Mouse (Mus musculus) MEL-GATA-1-ER (cell line): ENCODE data around the gene Tubgcp2.
A peak's percentile ranks its signal among the peaks of the same experiment; 100 is the strongest.

Experiments
- DNase-seq: peaks from one replicate; pipeline ENCODE4 v3.0.0-alpha.2; 2012; ENCODE audit warnings: low read depth; ENCODE audit errors: extremely low read depth

Gene Tubgcp2

DNA sequence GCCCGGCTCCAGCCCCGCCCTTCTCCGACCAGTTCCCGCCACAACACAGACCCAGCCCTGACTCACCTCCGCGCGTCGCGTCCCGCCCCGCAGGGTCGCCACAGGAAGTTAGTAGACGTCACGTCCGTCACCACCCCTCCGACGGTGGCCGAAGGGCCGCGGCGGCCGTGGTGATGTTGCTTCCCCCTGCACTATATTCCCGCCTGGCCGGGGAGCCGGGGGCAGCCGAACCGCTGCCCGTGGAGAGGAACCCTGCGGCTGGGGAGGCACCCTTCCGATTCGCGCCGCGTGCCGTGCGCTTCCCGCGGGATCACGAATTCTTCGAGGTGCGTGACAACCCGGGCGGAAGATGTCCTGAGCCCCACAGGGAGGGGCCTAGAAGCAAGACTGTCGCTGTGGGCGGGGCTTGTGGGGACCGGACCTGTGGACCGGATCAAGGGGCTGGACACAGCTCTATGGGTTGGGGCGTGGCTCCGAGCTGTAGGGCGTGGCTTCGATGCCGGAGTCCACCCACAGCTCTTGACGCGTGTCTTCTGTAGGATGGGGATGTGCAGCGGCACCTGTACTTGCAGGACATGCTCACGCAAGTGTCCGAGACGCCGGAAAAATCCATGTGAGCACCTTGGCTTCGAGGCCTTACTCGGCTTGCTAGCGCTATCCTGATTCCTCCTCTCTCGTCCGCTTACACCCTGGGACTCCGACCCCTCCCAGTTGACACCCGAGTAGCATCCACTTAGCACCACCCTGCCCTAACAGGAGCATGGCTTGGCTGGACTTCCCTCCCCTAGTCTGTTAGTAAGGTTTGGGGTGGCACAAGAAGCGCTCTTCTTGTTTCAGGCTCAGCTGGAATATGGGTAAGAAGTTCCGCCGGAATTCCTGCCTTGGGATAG is at the start of gene Tubgcp2, which contains the start of gene Zfp511:
Gene Tubgcp2, minus strand, starts transcription at position 389 of the 890 bp plus-strand sequence.
Gene Zfp511, plus strand, starts transcription at position 111 of the 890 bp plus-strand sequence.
- peak; percentile 83 for DNase-seq

DNA sequence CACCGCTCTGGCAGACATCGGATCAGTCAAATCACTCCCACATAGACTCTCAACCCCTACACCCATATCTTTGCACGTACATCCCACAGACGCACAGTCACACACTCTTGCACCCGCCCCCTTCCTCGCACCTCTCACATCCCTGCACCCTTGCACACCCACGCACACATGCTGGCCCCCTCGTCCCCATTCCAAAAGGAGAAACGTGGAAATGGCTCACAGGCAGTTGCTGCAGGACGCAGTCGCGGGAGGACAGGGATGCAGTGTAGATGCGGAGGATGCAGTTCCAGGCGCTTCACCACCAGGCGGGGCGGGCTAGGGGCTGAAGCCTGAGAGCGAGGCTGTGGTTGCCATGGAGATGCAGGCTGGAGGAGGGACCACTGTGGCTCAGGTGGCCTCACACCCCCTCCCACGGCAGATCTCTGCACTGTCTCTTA is 45.8 kb upstream of the Tubgcp2 start, which contains the start of gene Caly:
Gene Caly, minus strand, starts transcription at position 307 of the 437 bp plus-strand sequence.
- no peak for DNase-seq

DNA sequence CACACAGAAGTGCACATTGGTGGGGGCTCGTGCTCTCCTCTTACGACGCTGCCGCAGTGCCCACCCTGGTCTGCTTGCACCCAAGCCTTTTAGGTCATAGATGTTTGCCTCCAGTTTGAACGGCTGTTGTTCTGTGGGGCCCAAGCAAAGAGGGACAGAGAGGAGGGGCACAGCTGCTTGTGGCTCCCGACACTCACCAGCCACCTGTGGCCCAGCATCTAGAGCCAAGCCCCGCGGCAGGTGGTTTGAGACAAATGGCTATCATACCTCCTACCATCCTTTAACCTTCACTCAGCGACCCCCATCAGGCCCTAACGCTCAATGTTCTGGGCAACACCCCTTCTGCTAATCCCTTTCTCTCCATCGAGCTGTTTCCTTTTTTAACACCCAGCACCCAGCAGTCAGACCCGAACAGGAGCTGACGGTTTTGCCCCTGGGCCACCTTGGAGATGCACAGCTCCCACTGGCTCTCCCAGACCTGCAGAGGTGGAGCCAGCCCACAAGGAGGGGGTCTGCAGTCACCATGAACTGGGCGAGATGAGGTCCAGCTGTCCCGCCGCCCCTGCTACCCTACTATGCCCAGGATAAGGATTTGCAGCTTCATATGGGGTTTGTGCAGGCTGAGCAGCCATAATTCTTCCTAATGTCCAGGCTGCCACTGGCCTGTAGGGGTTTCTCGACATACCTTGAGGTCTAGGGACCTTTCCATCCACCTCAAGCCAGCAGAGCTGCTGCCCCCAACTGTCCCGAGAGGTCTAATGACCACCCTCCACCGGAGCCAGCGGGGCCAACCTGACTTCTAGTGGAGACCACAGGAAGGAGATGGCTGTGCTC is 45.2 kb upstream of the Tubgcp2 start:
- no peak for DNase-seq

DNA sequence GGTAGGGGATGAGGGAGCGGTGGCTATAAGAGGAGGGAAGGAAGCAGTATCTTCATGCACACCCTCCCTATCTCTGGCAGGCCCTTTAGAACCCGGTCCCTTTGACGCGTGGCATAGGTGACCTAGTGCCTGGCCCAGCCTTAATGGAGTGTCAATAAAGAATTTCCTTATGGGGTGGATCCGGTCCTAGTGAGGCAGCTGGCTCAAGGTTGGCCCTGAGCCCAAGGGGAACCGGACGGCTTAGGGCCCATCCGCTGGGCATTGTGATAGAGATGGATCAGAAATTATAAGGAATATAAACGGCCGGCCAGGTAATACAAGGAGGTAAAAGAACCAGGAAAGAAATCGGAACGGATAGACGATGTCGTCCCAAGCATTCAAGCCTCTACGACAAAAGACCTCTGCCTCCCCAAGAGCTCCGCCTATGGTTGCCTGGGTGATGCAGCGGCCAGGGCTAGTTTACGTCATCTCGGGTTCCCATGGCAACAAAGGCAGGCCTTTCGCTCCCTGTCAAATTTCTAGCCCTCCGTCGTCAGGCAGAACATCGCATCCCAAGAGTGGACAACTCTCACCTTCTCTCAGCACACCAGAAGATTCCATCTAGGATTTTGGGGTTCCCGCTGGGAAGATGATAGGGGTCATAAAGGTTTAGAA is 44.2 kb upstream of the Tubgcp2 start:
- DNase-seq, result no peak

DNA sequence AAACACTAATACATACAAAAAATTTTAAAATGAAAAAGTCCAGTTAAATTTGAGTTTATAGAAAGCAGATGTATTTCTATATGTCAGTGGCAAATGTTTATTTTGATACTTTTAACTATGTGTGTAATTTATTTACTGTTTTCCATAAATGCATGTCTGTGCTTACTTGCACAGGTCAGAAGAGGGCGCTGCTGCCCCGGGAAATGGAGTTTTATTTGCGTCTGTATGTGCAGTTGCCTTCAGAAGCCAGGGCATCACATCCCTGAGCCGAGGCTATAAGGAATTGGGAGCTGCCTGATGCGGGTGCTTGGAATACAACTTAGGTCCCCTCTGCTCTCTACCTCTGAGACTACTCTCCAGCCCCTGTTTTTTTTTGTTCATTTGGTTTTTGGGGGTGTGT is 42.2 kb upstream of the Tubgcp2 start:
- peak; percentile 57 for DNase-seq

DNA sequence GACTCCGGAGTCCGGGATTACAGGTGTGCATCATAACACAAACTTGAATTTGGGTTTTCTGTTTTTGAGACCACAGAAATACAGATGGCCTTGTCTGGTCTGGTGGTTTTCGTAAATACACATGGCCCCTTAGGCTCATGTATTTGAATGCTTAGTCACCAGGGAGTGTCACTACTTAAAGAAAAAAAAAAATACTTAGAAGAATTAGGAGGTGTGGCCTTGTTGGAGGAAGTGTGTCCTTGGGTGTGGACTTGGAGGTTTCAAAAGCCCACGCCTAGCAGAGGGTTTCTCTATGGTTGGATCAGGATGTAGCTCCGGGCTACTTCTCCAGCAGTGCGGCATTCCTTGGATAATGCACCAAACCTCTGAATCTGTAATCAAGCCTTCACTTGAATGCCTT is 41.2 kb upstream of the Tubgcp2 start:
- DNase-seq, result peak; percentile 43

DNA sequence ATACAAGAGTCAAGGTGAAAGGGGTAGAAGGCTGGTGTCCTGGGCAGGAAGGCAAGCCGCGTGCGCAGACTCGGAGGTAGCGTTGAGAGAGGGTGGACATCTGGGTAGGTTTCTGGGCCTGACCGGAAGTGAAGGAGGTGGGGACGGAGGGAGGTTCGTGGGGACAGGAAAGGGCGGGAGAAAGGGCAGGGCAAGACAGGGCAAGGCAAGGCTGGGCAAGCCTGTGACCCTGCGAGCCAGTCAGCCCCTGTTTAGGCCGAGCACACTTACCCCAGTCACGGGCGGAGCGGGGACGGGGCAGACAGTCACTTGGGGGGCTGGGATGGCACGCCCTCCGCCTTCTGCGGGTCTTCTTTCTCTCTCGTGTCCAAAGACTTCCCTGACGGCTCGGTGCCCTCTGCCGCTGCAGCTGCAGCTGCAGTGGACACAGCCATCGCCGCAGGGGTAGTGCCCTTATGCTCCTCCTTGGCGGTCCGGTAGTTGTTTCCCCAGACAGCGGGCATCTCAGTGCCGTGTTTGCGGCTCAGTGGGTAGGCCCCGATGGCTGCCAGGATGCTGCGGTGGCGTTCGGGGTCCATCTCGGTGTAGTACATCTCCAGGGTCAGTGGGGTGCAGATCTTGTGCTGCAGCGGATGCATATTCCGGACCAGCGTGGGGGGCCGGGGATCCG is 33.7 kb upstream of the Tubgcp2 start:
- DNase-seq, result no peak

DNA sequence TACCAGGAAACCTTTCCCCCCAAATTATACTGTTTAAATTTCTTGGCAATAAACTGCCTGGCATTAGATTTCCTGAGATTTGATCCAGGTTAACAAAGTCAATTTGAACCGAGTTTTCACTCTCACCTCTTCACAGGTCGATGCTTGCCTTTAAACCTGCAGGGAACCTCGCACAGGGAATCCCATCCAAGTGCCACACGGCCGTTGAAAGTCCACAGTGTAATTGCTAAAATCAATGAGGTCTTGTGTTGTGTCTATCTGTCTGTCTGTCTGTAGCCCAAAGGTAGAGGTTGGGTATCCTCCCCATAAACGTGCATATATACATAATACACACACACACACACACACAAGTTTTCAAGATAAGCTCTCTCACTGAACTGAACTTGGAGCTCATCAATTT is 30.9 kb upstream of the Tubgcp2 start:
- no peak for DNase-seq

DNA sequence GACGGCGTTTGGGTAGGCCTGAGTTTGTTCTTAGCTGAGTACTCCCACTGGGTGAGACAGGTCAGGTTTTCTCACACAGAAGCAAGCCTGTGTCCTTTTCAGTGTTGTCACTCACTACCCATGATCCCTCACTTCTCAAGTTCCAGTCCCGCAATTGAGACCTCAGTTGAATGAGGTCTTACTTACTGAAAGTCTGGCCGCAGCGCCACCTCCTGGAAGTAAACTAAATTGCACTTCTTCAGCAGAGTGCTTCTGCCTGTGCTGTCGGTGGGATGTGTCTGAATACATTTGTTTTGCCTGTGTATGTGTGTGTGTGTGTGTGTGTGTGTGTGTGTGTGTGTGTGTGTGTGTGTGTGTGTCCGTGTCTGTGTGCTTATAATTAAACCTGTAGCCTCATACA is 26.6 kb upstream of the Tubgcp2 start:
- peak; percentile 46 for DNase-seq

DNA sequence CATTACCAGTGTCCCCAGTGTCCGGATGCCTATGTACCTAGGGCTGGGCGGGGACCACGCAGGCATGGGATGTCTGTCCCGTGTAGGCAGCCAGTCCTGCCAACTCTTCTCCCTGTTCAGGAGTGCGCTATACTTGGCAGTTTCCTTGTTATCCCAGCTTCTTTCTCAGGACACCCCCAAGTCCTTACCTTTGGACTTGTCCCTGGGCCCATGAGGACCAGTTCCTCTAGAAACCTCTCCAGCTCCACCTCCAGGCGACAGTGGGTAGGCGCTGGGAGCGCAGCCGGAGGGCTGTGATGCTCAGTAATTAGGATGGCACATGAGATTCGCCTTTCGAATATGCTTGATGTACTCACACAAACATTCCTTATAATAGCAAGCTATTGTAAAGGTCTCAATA is 25.8 kb upstream of the Tubgcp2 start:
- DNase-seq, result no peak

DNA sequence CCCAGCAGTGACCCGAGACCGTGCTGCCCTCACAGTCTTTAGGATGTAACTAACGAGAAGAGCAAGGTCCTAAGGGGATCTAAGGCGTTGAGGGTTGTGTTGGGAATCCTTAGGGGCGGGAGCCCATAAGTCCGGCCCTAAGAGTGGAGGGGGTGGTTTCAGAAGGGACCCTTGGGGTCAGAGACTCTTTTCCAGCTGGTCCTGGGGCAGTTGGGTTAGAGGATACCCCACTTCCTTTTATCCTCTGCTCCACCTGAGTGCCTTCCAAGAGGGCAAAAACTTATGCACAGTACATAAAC is 25.3 kb upstream of the Tubgcp2 start:
- no peak for DNase-seq

DNA sequence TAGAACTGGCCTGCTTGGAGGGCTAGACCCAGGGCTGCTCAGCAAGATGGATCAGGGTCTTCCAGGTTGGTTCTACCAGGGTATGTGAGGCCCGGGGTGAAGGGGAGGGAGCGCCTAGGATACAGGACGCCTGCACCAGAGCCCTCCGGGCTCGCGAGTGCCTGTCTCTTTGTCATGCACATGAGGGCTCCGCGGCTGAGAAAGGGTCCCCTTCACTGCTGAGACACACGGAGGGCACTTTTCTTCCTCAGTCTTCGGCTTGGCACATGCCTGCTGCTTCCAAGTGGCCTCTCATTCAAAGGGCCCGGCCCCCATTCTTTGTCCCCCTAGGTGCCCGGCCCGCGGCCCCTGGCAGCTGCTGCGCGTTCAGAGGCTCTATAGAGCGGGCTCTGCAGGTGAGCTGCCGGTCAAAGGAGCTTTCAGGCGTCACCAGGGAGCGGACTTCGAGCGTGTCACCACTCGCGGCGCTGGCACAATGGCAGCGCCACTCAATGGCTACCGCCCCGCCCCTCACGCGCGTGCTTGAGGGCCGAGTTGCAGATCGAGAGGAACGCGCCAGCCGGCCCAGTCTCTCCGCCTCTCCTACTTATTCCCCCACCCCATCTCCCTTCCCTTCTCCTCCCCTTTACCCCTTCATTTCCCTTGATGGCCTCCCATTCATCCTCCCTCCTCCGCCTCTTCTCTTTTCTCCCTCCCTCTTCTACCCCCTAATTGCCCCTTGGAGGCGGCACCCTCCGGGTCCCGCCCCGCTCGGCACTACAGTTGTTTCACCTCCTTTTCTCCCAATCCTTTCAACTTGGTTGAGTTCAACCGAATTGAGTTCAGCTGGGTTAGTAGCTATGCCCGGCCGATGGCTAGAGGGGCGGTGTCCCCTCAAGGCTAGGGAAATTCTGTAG is 24.7 kb upstream of the Tubgcp2 start:
- no peak for DNase-seq

DNA sequence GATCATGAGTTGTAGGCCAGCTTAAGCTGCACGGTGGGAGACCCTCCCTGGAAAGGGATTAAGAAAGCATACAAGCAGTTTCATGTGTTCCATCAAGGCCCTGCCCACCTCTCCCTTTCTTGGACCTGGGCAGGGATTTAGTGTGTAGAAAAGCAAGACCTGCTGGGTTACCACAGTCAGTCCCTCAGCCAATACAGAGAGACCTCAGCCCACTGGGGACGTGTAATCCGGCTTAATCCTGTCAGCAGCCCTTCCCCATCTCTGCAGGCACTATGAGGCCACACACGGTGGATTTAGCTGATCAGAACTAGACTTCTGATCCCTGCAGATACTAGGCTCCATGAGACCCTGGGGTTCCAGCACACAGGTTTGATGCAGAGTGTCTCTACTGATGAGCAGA is 23.1 kb upstream of the Tubgcp2 start:
- DNase-seq, result no peak

DNA sequence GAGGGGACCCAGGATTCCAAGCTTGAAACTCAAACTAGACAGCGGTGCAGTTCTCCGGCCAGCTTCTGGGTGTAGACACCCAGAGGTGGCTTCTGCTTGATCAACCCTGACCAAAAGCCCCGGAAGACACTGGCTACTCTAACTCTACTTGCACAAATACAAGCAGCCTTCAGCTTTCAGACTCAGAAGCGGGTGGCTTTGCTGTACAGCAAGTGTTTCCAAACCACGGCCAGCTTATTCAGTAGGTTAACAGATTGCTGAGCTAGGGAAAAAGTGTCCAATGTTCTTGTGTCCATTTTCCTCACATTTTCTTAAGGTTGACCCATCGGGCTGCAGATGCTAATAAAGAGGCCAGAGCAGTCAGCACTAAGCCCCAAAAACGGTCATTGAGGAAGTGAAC is 22.1 kb upstream of the Tubgcp2 start:
- DNase-seq, result no peak

DNA sequence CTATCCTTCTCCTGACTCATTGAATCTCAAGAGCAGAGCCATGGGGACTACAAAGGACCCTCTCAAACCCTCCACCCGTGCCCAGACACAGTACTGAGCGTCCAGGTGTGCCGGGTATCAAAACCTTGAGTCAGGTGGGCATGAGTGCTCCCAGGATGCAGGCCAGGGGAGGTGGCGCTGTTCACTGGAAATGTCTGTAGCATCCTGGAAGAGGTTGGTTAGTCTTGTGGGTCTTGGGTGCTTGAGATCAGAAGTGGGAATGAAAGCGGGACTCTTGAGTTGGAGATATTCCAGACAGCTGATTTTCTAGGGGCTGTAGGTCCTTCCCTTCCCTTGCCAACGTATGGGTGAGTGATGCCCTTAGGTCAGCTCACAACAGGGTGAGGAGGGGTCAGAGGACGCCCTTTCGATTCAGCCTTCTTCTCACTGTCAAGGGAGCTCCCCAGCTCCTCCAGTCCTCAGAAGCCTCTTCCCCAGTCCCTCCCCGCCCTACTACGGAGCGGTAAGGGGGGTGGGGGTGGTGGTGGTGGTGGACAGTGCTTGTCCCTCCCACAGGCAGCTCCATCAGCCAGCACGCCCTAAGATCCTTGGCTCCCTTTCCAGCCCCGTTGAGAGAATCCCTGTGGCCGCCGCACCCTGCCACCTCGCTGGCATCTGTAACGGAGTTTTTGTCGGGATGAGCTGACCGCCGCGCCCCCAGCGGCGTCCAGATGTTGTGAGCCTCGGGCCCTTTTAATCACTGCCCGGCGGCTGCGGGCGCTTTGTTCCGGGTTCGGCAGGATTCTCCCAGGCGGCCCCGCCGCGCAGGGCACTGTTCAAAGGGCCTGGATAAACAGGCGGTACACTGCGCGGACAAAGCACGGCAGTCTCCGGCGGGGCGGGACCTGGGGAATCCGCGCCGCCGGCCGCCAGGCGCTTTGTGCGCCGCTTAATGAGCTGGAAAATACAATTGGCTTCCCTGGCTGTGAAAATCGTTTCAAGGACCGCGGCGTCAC is 21.2 kb upstream of the Tubgcp2 start:
- no peak for DNase-seq

DNA sequence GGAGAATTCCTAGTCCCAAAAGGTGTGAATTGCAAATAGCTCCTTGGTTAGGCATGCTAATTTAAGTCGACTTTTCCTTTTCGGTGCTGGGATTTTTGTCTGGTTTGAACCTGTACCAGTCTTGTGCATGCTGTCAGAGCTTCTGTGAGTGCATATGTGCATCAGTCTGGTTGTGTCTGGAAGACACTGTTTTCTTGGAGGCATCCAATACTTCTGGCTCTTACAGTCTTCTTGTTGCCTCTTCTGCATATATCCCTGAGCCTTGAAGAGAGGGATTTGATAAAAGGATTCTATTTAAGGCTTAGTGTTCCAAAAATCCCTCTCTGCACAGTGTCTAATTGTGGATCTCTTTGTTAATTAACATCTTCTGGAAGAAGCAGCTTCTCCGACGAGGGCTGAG is 17.7 kb upstream of the Tubgcp2 start:
- no peak for DNase-seq

DNA sequence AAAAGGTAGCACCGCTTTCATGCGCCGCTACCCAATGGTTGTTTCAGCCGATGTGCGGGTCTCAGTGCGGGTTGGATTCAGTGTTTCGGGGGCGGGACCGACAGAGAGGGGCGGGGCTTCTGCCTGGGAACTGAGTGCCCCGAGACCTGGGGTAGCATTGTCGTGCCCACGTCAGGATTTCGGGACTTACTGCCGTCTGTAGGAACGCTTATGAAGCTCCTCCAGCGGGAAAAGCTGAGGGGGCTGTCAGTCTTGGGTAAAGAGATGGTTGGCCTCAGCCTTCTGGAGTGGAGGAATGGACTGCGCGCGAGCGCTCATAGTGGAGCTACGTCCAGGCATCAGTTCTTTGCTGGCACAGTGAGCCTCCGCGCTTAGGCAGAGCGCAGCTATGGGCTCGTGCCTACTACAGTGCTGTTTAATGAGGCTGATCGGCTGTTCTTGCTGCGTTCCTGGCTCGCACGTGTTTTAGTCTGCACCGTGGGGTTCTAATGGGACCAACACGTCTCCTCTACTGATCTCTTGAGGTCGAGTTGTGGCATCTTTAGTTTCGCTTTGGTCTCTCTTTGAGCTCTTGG is 12.7 kb upstream of the Tubgcp2 start:
- no peak for DNase-seq

DNA sequence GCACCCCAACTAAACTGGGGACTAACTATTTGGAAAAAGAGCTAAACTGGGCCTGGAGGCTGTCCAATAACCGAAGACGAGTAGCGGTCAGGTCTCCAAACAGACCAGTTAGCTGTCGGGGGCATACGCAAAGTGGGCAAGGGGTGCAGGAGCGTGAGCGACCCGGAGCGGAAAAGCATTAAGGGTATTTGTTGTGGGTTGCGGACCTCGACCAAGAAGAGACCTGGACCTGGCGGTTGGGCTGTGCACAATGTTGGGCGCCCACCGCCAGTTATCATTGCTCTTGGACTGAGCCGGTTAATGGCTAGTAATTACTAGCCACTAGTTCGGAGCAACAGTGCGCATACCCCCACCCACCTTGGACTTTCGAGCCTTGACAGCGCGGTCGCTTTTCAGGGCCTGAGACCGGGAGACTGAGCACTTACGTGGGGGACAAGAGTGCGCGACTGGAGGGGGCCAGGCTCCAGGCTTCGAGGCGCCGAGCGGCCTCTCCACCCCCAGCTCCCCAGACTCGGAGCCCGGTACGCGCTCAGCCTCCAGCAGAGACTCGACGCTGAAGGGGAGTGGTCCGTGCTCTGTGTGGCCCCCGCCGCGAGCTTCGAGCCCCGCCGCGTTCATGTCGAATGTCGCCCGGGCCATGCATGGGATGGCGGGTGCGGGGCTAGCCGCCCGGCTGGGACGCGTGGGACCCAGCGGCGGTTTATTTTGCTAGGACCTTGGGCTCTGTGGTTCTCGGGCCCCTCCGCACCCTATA is 12.1 kb upstream of the Tubgcp2 start, which contains the start of gene Msx3:
Gene Msx3, minus strand, starts transcription at position 729 of the 754 bp plus-strand sequence.
- no peak for DNase-seq
